Mouse (Mus musculus): ENCODE data around the gene Fbxw2.
"Not testable (repeated sequence)": the region's sequence is repeated elsewhere in the genome, so short reads cannot be mapped to it uniquely, and the experiment has no call there.

The Fbxw2 gene

GRCm38 (mm10) chr2:34772252-34773235 is 53.6 kb downstream of the Fbxw2 start:
- DNase-seq = no peak

GRCm38 (mm10) chr2:34771368-34772226 is 54.5 kb downstream of the Fbxw2 start, which contains the start of gene Hspa5:
TSS of gene Hspa5 (plus strand) at chr2:34771970.
- DNase-seq = peak; percentile 100

- DNase-seq = no peak
Observed at GRCm38 (mm10) chr2:34770951-34771350, 55.2 kb downstream of the Fbxw2 start.

- no peak for DNase-seq
Observed at GRCm38 (mm10) chr2:34770049-34770448, 56.1 kb downstream of the Fbxw2 start.

- no peak for DNase-seq
Observed at GRCm38 (mm10) chr2:34764801-34765200, 61.3 kb downstream of the Fbxw2 start.

GRCm38 (mm10) chr2:34762872-34763271 is 63.2 kb downstream of the Fbxw2 start:
- DNase-seq = no peak

GRCm38 (mm10) chr2:34762174-34762573 is 63.9 kb downstream of the Fbxw2 start:
- DNase-seq = no peak

- DNase-seq = not testable (repeated sequence)
Observed at GRCm38 (mm10) chr2:34761272-34761671, 64.8 kb downstream of the Fbxw2 start.

GRCm38 (mm10) chr2:34757341-34757740 is 68.8 kb downstream of the Fbxw2 start:
- DNase-seq = no peak

GRCm38 (mm10) chr2:34754551-34755358 is 71.4 kb downstream of the Fbxw2 start, which contains the start of gene Gapvd1:
TSS of gene Gapvd1 (minus strand) at chr2:34755232.
- DNase-seq = peak; percentile 33

All from kidney, adult 9 months (tissue).